Mouse (Mus musculus): ENCODE data around the gene Angpt4. TPM values are rescaled to one million over a fixed set of nuclear protein-coding genes. Genes with fewer than 3 reads are reported as not detected.

Gene Angpt4
- under 1 TPM; 0.11 to 0.15 TPM for total RNA-seq (2021)
- long read RNA-seq, experiment 1: 0 reads
- long read RNA-seq, experiment 2: 0 reads

- DNase-seq: no peak
Observed at GRCm38 (mm10) chr2:151910919-151911500, at the start of gene Angpt4. TSS of gene Angpt4 (plus strand) at chr2:151911210.

- DNase-seq: no peak
Observed at GRCm38 (mm10) chr2:151862257-151862810, 48.7 kb upstream of the Angpt4 start.

GRCm38 (mm10) chr2:151864941-151865340, 46.1 kb upstream of the Angpt4 start:
- no peak for DNase-seq

- DNase-seq: no peak
Observed at GRCm38 (mm10) chr2:151866487-151866886, 44.5 kb upstream of the Angpt4 start.

- DNase-seq: no peak
Observed at GRCm38 (mm10) chr2:151868196-151868595, 42.8 kb upstream of the Angpt4 start.

- no peak for DNase-seq
Observed at GRCm38 (mm10) chr2:151874551-151874950, 36.5 kb upstream of the Angpt4 start.

- DNase-seq: peak; percentile 19
Observed at GRCm38 (mm10) chr2:151876012-151876485, 35.0 kb upstream of the Angpt4 start.

- DNase-seq: no peak
Observed at GRCm38 (mm10) chr2:151878645-151879044, 32.4 kb upstream of the Angpt4 start.

- no peak for DNase-seq
Observed at GRCm38 (mm10) chr2:151879760-151880159, 31.2 kb upstream of the Angpt4 start.

GRCm38 (mm10) chr2:151891031-151891430, 20.0 kb upstream of the Angpt4 start:
- DNase-seq: no peak

- no peak for DNase-seq
Observed at GRCm38 (mm10) chr2:151893122-151893774, 17.8 kb upstream of the Angpt4 start.

GRCm38 (mm10) chr2:151894209-151894980, 16.6 kb upstream of the Angpt4 start:
- DNase-seq: peak; percentile 27

- no peak for DNase-seq
Observed at GRCm38 (mm10) chr2:151895911-151896310, 15.1 kb upstream of the Angpt4 start.

GRCm38 (mm10) chr2:151898106-151898505, 12.9 kb upstream of the Angpt4 start:
- DNase-seq: no peak

- no peak for DNase-seq
Observed at GRCm38 (mm10) chr2:151900845-151901244, 10.2 kb upstream of the Angpt4 start.

GRCm38 (mm10) chr2:151903267-151903666, 7.7 kb upstream of the Angpt4 start:
- no peak for DNase-seq

- no peak for DNase-seq
Observed at GRCm38 (mm10) chr2:151903933-151904332, 7.1 kb upstream of the Angpt4 start.

GRCm38 (mm10) chr2:151904636-151905035, 6.4 kb upstream of the Angpt4 start:
- DNase-seq: no peak

- DNase-seq: no peak
Observed at GRCm38 (mm10) chr2:151907020-151907419, 4.0 kb upstream of the Angpt4 start.

- no peak for DNase-seq
Observed at GRCm38 (mm10) chr2:151909386-151909785, 1.6 kb upstream of the Angpt4 start.

GRCm38 (mm10) chr2:151910498-151910897, 512 bp upstream of the Angpt4 start:
- DNase-seq: peak; percentile 22

- DNase-seq: no peak
Observed at GRCm38 (mm10) chr2:151911751-151912150, 741 bp downstream of the Angpt4 start.

- no peak for DNase-seq
Observed at GRCm38 (mm10) chr2:151914120-151914519, 3.1 kb downstream of the Angpt4 start.

Measured in gastrocnemius, postnatal 25 days (tissue).